Mouse (Mus musculus): ENCODE data around the gene Wdfy3.

Wdfy3 gene

DNA sequence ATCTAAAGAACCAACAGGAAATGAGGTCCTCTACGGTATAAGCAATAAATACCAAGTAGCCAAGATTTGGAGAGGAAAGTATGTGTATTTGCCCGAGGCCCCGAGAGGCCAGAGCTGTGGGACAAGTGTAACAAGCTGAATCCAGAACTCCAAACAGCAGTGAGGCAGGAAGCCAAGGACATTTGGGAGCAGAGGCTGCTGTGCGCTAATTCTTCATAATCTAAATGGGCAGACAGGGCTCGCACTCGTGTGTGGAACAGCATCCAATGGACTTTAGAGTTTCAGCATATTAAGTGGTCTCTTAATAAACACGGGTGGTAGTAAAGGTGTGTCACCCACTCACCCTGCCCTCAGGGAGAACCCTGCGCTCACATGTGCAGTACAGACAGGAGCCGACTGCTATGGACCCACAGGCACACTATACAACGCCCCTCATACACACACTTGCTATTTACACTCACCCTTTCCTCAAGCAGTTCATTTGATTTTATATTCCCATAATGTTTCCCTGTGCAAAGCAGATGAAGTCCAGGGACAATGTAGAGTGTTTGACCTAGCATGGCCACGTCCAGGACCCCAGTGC is 15.1 kb downstream of the Wdfy3 start:
- CTCF ChIA-PET = no interaction called here

DNA sequence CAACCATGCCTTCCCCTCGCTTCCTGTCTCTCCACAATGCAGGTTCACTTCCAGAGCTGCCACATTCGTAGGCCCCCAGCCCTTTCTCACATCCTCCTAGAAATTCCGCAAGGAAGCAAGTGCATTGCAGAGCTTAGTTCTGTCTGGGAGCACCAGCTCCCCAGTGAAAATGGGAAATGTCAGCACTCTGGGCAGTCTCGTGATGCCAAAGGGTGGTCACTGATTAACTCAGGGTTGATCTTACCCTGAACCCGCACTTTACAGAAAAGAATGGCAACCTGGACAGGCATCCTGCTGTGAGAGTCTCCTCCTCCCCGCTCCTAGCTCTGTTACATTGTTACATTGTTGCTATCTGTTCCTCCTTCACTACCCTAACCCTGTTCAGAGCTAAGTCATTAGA is 16.8 kb downstream of the Wdfy3 start:
- CTCF ChIA-PET = no interaction called here

DNA sequence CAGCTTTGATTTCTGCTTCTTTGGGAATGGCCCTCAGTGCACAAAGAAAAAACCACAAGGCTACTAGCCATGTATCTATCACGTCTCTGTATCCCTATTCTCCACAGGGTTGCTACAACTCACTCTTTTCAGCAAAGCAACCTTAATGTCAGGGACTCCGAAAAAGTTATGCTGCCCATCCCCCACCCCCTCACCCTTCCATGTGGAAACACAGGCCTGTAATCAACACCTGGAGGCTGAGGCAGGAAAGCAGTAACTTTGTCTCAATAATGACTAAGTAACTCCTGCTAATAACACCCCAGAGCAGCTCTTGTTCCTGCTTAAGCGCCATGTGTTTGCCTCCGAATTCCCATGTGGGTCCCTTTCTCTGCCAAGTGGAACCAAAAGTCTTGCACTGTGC is 17.3 kb downstream of the Wdfy3 start:
- CTCF ChIA-PET = no interaction called here

DNA sequence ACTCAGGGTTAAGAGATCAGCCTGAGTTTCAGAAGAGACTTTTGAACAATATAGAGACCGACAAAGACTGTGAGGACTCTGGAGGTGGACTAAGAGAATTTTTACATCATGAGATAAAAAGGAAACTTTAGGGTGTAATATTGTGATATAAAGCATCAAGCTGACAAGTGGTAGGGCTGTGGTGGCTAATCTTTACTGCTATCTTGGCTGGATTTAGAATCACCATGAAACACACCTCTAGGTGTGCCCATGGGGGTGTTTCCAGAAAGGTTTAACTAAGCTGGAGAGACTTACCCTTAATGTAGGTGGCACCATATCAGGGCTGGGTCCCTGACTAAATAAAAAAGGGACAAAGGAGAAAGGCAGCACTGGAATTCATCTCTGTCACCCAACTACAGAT is 19.0 kb downstream of the Wdfy3 start:
- CTCF ChIA-PET = no interaction called here

DNA sequence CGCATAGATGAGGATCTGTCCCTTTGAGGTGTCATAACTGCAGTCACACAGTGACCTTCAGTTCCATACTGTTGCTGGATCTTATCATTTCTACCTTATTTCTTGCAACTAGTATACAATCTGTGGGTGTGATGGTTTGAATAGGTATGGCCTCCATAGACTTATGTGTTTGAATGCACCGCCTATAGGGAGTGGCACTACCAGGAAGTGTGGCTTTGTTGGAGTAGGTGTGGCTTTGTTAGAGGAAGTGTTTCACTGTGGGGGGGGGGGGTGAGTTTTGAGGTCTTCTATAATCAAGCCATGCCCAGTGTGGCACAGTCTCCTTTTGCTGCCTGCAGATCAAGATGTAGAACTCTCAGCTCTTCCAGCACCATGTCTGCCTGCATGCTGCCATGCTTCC is 21.3 kb downstream of the Wdfy3 start:
- CTCF ChIA-PET = no interaction called here

DNA sequence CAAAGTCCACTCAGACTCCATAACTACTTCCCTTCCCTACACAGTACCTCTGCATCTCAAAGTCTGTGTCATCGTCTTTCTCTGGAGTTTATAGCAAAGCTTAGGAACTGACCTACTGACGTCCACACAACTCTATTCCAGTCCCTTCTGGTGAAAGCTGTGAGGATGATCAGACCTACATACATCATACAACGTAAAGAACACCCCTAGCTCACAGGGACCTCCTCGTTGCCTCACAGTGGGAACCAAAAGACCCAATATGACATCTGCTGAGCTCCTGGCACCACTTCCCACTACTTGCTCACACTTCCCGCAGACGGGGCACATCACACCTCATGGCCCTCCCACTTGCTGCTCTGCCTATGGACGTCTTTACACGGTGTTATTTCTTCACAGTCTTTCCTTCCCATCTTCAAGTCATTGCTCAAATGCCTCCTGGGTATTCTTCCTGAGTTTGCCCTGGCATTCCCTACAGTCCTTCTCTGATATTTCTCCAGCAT is 23.1 kb downstream of the Wdfy3 start:
- CTCF ChIA-PET = no interaction called here

DNA sequence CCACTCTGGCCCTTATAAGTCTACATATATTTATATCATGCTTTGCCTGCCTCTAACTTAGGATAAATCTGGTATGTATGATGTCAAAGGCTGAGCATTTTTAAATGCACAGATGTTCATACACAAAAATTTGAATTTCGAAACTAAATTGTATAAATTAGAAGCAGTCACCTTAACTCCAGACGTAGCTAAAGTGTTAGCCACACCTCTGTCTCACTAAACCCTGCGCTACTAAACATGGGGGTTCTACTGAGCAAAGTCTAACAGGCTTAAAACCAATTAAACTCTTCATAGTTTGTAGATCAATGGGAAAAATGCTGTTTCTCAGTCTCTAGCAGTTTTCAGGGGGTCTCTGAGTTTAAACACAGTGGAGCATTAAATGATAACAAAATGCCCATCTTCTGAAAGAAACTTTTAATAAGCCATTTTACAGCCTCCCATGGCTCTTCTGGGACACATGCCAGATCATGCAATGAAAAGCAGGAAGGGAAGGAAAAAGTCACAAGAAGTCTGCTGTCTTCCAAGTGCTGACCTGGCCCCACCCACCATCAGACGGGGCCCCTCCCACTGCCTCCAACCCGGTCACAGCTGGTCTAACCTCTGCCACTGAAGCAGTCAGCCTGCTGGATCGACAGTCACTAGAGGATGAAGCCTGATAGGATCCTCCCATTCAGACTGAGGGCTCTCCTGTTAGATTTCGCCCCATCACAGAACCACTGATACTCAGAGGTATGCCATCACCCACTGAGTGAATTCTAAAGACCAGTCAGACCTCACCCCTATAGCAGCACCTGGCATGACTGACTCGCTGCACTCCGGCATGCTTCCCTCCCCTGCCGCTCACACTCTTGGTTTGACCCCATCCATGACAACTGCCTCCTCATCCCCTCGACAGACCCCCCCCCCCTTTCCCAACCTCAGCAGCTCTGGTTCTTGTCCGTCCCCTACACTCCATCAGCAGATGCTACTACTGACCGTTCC is 23.8 kb downstream of the Wdfy3 start:
- CTCF ChIA-PET = no interaction called here

DNA sequence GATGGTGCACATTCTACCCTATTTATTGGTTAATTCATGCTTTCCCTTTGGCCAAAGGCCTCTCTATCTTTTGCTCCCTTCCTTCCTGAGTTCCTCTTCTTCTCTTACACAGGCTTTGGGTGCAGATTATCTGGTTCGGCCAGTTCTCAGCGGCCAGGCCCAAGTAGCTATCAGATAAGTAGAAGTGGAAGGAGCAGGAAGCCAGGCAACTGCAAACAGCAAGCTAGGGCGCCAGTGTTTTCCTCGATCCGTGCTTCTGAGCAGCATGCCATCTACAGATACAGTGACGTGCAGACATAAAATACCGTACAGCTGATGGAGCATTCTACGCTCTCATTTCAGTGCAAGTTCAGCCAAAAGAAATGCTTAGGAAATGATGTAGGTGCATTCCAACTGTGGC is 24.5 kb downstream of the Wdfy3 start:
- CTCF ChIA-PET = no interaction called here

DNA sequence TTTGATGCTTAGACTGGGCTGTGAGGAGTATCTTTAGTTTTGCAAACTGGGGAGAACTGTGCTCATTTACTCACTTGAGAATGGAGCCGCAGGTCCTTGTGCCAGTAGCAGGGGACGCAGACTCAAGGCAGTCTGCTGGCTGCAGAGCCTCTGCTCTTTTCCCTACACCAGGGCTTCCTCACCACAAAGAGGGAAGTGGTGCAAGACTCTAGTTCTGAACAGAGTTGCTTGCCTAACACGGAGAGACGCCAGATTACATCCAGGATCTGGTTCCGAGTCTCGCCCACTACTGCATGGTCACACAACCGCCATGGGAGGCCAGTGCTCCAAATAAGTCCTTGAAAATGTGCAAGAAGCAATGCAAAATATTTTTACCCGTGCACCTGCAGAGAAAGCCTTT is 36.4 kb downstream of the Wdfy3 start:
- CTCF ChIA-PET = no interaction called here

DNA sequence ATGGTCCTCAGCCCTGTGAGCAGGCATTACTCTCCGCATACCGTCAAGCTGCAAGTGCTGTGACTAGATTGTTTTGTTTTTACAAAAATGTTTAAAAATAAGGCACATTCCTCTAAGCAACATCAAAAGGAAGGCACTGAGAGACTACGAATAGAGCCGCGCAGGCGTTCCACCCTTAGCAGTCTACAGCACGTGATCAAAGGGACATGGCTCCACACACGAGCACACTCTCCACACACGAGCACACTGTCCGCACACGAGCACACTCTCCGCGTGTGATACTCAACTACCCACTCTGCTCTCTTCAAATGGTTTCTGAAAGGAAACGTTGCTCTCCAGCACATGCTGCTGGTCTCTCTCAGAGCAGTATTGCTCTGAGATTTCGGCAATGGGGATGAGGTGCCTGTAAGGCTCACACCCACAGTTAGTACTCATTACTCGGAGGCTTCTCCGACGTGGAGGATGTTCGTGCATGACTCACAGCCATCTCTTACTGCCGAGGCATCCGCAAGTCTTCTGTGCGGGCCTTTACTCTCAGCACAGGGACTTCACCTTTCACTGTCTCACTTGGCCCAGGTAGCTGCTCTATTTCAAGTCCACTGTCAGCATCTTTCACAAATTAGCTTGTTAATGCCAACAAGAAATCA is 37.0 kb downstream of the Wdfy3 start:
- CTCF ChIA-PET = no interaction called here

DNA sequence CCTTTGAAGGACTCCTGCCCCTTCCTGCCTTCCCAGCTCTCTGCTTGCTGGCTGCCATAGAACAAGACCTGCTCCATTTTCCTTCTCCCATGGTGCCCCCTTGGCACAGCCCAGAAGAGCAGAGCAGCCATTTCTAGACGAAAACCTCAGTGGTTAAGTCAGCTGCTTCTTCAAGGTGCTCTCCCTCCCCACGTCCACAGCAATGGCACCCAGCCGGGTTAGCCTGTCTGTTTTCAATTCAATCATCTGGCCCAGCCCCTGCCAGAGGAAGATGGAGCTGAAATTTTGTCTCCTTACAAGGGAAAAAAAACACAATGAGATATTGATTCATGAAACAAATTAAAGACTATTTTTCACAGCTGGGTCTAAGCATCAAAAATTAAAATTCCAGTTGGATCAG is 37.5 kb downstream of the Wdfy3 start:
- CTCF ChIA-PET = no interaction called here

DNA sequence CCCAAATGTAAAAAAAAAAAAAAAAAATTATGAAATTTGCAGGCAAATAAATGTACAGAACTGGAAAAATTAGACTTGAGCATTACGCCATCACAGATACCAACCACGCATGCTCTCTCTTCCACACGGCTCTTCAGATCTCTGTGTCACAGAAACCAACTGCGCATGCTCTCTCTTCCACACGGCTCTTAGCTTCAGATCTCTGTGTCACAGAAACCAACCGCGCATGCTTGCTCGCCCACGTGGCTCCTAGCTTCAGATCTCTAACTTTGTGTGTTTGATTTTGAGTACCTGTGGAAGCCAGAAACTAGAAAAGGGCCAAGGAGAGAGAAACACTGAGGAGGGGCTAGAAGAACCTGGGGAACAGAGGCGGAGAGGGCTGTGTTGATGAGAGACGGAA is 46.3 kb downstream of the Wdfy3 start:
- CTCF ChIA-PET = no interaction called here

DNA sequence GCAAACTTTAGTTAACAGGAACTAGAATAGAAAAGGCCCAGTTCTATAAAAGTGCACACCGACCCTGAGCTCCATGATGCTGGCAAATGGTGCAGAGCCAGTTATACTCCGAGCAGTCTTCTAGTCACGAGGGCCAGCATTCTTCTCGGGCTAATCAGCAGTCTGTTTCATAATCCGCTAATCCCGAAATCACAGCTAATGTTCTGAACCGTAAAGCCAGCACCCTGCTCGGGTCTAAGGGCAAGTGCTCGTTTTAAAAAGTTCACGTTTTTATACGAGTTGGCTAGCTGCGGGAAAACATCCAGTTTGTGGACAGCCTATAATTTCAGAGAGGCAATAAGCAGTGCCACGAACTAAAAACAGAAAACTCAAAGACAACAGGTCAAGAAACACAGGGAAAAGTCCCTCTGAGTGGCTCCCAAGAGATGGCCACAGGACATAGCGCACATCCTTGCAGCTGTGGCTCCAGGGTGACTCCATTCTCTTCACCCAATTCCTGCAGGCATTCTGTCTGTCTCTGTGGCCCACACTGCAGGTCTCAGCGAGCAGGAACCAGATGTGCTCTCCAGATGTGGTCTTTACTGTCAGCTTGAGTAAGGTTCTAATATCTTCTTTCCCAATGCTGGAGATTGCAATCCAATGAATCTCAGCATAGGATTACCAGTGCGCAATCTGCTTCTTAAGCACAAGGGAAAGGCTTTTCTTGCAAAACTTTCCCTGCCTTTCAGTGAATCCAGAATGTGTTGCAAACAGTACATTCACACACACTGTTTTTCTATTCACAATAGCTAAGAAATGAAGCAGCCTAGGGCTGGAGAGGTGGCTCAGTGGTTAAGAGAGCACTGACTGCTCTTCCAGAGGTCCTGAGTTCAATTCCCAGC is 47.5 kb downstream of the Wdfy3 start:
- CTCF ChIA-PET = no interaction called here

DNA sequence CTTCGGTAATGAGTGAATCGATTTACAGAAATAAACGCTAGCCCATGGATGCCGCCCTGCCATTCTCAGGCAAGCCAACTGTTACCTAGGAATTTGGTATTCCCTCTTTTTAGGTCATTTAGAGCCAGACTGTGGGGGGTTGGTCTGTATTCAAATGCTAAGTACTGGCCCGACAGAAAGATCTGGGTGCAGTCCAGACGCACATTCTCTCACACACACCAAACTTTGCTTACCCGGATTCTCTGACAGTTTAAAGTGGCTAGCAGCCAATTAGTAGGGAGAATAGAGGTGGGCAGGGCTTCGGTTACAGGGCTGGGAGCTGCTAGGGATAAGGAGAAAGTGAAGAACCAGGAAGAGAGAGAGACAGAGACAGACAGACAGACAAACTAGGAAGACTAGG is 55.5 kb downstream of the Wdfy3 start:
- CTCF ChIA-PET = no interaction called here

DNA sequence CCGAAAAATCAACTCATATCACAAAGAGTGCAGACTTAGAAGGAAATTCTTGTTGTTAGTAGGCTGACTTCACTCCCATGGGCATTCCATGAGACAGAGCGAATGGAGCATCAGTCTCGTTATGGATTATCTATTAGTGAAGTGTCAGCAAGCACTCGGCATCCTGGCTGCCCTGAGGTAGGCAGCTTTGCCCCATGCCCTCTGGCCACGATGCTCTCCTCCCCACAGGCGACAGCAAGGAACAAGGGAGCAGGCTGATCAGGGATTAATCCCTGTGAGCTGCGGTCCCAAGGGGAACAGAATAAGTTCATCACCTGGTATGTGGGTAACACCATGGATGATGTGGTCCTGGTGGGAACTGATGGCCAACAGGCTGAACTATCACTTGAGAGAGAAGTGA is 55.9 kb downstream of the Wdfy3 start:
- CTCF ChIA-PET = no interaction called here

DNA sequence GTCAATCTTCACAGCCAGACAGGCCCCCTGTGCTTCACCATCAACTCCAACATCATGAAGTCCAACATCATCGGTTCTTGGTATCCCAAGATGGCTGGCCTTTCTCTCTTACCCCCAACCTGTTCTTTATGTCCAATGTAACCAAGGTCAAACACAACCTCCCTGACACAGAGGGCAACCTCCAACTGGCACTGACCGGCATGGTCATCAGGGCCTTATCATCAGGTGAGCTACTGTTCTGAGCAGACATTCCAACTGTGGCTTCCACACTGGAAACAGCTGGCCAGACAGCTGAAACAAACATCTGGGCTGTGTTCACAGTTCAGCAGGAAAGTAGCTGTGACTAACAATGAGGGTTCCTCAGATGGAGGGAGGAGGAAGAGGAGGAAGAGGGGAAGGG is 58.8 kb downstream of the Wdfy3 start:
- CTCF ChIA-PET = no interaction called here

DNA sequence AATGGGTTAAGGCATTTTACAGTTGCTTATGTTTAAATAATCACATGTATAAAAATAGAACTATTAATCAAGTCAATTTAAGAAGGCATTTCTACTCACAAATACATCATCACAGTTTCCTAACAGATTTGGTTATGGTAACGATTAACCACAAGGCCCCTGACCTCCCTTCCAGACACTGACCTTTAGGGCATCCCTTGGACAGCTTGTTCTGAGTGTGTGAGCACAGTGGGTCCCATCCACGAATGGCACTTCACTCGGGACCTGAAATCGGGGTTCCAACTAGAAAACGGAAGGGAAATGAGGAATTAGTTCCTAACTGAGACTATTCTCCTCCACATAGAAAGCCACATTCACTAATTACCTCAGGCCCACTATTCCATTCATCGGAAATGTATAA is 60.1 kb downstream of the Wdfy3 start:
- CTCF ChIA-PET = no interaction called here

DNA sequence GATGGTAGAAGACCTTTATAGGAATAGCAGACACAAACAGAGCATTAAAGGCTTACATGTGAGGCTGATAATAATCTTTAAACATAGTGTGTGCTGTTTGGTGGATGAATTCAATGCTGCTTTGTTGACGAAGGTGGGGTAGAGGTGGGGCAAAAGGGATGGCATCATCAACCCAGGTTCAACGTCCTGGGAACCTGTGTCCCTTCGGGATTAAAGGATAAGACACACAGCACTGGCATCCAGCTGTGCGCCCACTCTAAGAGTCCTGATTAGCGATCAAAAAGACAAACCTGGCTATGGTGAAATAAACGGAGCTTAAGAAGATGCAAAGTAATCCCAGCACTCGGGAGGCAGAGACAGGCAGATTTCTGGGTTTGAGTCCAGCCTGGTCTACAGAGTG is 61.0 kb downstream of the Wdfy3 start:
- CTCF ChIA-PET = no interaction called here

DNA sequence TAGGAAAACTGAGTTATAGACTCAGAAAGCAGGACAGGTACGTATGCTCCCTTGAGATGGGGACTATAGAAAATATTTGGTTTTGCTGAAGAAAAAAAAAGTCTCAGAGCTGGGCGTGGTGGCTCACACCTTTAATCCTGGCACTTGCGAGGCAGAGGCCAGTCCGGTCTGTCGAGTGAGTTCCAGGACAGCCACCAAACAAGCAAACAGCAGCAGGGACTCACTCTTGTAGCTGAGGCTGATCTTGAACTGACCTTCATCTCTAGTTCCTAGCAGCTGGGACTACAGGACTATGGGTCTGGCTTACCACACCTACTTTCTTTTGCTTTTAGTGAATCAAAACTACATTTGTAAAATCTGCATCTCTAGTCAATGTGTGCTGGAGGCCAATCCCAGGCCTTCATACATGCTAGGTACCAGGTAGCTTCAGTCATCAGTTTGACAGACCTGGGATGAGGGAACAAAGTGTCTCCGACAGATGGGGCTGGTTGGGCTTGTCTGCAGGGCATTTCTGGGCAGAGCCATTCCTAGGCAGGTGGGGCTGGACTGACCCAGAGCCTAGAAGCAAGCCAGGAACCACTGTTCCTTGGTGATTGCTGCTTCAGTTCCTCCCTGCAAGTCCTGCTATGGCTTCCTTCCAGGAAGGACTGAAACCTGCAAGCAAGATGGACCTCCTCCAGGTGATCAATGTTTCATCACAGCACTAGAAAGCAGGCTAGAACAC is 63.3 kb downstream of the Wdfy3 start:
- CTCF ChIA-PET = no interaction called here

DNA sequence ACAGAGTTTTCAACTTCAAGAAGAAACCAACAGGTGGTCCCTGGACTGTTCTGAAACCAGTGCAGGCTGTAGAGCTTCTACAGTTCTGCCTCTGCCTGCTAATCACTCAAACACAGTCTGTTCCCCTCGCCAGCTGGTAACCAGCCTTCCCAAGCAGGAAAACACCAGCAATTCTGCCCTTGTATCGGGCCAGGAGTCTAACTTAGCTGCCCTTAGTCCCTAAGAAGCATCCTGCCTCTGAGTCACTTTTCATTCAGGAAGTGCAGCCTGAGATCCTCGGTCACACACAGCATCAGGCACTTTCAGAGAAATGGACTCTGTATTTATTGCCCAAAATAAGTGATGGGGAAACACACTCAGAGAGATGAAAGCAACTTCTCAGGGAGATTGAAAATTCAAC is 66.3 kb downstream of the Wdfy3 start:
- CTCF ChIA-PET = no interaction called here

DNA sequence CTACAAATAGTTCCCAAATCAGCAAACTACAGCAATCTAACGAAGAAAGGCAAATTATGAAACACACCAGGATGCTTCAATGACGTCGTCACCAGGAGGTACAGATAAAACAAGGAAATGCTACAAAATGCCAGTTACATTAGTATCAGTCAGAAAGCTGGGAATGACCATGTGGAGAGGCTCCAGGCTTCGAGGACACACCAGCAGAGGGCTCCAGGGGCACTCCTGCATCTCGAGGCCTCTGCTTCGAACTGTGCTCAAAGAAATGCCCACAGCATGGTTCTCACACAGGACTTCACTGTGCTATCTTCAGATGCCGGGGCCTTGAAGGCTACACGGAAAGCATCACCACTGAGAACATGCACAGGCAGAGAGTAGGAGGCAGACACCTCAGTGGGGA is 68.7 kb downstream of the Wdfy3 start:
- CTCF ChIA-PET = no interaction called here

DNA sequence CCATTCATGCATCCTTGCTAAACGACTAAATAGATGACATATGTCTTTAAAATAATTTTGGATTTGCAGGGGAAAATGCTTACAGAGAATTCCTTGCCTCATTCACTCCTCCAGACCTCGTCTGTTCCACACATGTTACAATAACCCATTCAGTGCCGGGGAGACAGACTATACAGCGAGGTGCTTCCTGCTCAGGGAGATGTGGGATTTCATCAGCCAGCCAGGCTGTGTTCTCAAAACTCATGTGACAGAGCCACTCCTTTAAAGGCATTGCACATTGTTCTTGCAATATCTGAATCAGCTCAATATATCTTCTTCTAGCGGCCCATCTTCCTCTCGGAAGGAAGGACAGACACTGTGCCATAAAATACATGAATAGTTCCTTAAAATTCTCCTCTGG is 70.8 kb downstream of the Wdfy3 start:
- CTCF ChIA-PET = no interaction called here
